Mouse (Mus musculus): Measurements from ENCODE around the gene Abhd16b. TPM values are rescaled to one million over a fixed set of nuclear protein-coding genes. Genes with fewer than 3 reads are reported as not detected.

Gene Abhd16b
- total RNA-seq, 2 experiments from 2014 or later: not detected

GRCm38 (mm10) chr2:181536410-181536809, 43.4 kb downstream of the Abhd16b start:
- no peak for DNase-seq (ENCODE audit: low spot score in 2 of 2)

- peak; percentile 65 for DNase-seq (ENCODE audit: low spot score in 2 of 2)
These were observed 44.5 kb downstream of the Abhd16b start for GRCm38 (mm10) chr2:181537444-181538047.

- DNase-seq (ENCODE audit: low spot score in 2 of 2): no peak
These were observed 48.9 kb downstream of the Abhd16b start for GRCm38 (mm10) chr2:181541761-181542380.

Other genes with a start within 250 kb of the Abhd16b start
- gene Gmeb2, start 205.2 kb upstream of the Abhd16b start, total RNA-seq (2021): 10 to 100 TPM; 17.9 to 18.1 TPM
- gene Stmn3, start 178.7 kb upstream of the Abhd16b start, total RNA-seq (2021): 100 to 1,000 TPM; 560 to 580 TPM
- gene Rtel1, start 173.5 kb upstream of the Abhd16b start, total RNA-seq (2021): 10 to 100 TPM; 25.3 to 28.8 TPM
- gene Zgpat, start 128.3 kb upstream of the Abhd16b start, total RNA-seq (2021): 10 to 100 TPM; 70.2 to 71.1 TPM
- gene Arfrp1, start 127.8 kb upstream of the Abhd16b start, total RNA-seq (2021): 10 to 100 TPM; 41.1 to 46.0 TPM
- gene Lime1, start 113.1 kb upstream of the Abhd16b start, total RNA-seq (2021): 10 to 100 TPM; 37.1 to 43.2 TPM
- gene Zbtb46, start 33.8 kb upstream of the Abhd16b start, total RNA-seq (2021): 1 to 10 TPM; 8.0 to 8.4 TPM
- 10 to 100 TPM; 71.5 to 78.4 TPM for gene Tpd52l2, start 3.9 kb downstream of the Abhd16b start, total RNA-seq (2021)
- 100 to 1,000 TPM; 274 to 282 TPM for gene Dnajc5, start 27.3 kb downstream of the Abhd16b start, total RNA-seq (2021)
- 10 to 100 TPM; 54.2 to 63.3 TPM for gene Uckl1, start 91.7 kb downstream of the Abhd16b start, total RNA-seq (2021)
- gene Prpf6, start 98.7 kb downstream of the Abhd16b start, total RNA-seq (2021): 10 to 100 TPM; 60.9 to 61.6 TPM
- gene Zfp512b, start 99.6 kb downstream of the Abhd16b start, total RNA-seq (2021): 10 to 100 TPM; 81.0 to 88.4 TPM
- gene Samd10, start 106.0 kb downstream of the Abhd16b start, total RNA-seq (2021): 10 to 100 TPM; 12.0 to 13.2 TPM
- gene Gm29797, start 163.8 kb downstream of the Abhd16b start, total RNA-seq (2021): 1 to 10 TPM in 1 of 2 experiments, under 1 TPM in 1; 0.91 to 2.1 TPM
- 10 to 100 TPM; 11.3 to 12.6 TPM for gene Sox18, start 178.4 kb downstream of the Abhd16b start, total RNA-seq (2021)
- 10 to 100 TPM; 48.3 to 55.1 TPM for gene Tcea2, start 187.1 kb downstream of the Abhd16b start, total RNA-seq (2021)
- gene Rgs19, start 200.8 kb downstream of the Abhd16b start, total RNA-seq (2021): 10 to 100 TPM; 41.7 to 47.2 TPM
- not detected for gene Lkaaear1, start 205.2 kb downstream of the Abhd16b start, total RNA-seq (2021)
- 10 to 100 TPM; 50.6 to 52.4 TPM for gene Oprl1, start 221.8 kb downstream of the Abhd16b start, total RNA-seq (2021)

All from layer of hippocampus, adult 18-20 months (tissue).